Mouse (Mus musculus) c-Kit-positive CD71-negative TER-119-negative erythroid progenitor cells, embryonic 14.5 days (primary cell): Measurements from ENCODE around the gene Il1f9.
"Not testable (repeated sequence)": the region's sequence is repeated elsewhere in the genome, so short reads cannot be mapped to it uniquely, and the experiment has no call there.

Experiments used
- DNase-seq: peaks from one replicate; pipeline ENCODE4 v3.0.0-alpha.2; 2013; ENCODE audit warnings: low read depth

The Il1f9 gene

GRCm38 (mm10) chr2:24186176-24186575, at the start of gene Il1f9:
Gene Il1f9, plus strand, starts transcription at chr2:24186476.
- no peak for DNase-seq

- no peak for DNase-seq
Observed at GRCm38 (mm10) chr2:24152861-24153260, 33.4 kb upstream of the Il1f9 start, which contains the start of gene Il1f8. Gene Il1f8, plus strand, starts transcription at chr2:24153161.

GRCm38 (mm10) chr2:24181683-24182331, 4.5 kb upstream of the Il1f9 start:
- DNase-seq: peak; percentile 31

DNA sequence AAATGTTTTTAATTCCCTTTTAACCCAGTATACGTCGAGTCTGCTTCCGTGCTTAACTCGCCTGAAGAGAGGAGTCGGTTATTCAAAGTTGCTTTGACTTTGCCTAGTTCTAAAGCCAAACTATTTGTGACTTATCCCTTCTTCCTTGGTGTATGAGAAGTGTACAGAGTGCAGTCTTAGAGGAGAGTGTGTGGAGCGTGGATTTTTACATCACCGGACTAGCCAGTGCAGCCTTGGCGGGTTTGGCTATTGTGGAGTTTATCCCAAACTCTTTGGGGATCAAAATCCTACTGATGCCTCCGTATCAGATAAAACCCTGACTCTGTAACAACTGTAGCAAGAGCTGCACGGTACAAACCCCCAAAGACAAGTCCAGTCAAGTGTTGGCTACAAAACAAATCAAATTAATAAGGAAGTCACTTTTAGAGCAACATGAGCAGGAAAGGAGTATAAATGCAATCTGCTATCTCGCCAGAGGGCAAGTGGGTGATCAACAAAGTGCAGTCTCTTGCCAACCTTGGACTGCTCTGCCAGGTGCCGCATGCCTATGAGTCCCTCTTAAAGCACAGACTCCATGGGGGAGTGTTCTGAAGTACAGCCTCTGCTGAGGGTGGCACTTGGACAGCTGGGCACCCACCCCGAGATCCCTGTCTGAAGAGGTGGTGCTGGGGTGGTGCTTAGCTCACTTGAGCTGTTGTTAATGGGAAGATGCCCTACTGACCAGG, 3.7 kb upstream of the Il1f9 start:
- not testable (repeated sequence) for DNase-seq

DNA sequence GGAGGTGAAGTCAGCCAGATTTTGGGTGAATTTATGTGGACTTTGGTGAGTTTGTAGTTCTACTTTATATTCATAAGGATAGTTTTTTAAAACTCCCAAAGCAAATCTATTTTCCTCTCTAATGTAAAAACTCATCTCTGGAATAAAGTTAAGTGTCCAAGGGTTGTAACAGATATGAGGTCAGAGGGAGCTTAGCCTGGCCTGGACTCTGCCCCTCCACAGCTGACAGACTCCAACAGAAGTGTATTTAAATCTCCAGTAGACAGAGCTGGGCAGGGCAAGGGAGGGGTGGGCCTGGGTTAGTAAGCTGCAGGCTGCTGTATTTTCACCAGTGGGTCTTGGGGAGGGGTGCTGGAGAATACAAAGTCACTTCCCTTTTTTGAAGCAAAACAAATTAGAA, 2.2 kb upstream of the Il1f9 start:
- DNase-seq: not testable (repeated sequence)

DNA sequence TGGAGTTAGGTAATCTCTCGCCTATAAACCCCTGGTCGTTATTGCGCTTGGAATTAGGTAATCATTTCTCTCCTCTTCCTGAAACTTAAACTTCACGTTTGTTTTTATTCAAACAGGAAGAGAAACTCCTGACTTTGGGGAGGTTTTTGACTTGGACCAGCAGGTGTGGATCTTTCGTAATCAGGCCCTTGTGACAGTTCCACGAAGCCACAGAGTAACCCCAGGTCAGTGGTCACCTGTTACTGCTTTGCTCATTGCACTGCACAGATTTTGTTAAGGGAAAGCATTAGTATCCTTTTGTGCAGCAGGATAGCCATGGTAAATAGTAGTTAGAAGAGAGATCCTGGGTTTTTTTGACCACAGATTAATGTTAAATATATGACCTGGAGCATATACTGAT, 1.3 kb downstream of the Il1f9 start:
- no peak for DNase-seq

DNA sequence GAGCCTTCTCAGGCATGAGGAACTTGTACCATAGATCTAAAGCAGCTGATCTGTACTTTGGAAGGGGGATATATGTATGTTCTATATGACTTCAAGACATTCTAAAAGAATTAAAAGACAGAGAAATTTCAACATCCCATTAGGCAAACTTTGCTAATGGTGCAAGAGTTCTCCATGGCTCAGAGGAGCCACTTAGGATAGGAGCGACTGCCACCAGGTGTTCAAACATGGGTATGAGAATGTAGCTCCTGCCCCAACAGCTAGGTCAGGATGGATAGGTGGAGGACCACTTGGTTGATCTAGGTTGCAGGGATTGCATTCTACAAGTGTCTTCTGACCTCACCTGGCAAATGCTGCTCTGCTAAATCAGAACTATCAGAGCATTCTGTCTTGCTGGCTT, 1.9 kb downstream of the Il1f9 start:
- no peak for DNase-seq

- DNase-seq: no peak
Observed at GRCm38 (mm10) chr2:24215118-24215517, 28.8 kb downstream of the Il1f9 start, which contains the start of gene Il1f6. Gene Il1f6, plus strand, starts transcription at chr2:24215418.

DNA sequence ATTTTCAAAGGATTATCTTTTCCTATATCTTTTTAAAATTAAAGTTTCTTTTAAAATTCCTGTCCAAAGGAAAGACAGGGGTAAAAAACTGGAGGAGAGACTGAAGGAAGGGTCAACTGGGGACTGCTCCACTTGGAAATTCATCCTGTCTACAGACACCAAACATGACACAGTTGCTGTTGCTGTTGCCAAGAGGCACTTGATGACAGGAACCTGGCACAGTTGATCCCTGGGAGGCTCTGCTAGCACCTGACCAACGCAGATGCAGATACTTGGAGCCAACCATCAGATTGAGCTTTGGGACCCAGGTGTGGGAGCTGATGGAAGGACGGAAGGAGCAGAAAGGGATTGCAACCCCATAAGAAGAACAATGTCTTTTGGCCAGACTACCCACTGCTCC, 40.9 kb downstream of the Il1f9 start:
- no peak for DNase-seq
